Mouse (Mus musculus): Measurements from ENCODE around the gene Ezh1.
A peak's percentile ranks its signal among the peaks of the same experiment; 100 is the strongest.

The Ezh1 gene

DNA sequence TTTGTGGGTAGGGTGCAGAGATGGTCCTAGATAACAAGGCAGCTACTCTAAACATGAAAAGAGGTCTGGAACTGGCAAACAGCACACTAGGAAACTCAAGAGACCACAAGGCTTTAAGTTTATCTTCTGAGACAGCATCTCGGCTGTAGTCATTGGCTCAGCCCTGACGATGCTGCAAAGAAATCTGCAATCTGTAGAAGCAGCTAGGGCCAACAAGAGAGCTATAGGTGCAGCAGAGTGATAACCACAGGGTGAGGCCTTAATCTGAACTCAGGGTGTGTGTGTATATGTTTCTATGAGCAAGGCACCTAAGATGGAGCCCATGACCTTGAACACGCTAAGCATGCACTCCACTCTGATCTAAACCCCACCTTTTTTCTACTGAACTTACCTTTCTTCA lies 26.7 kb downstream of the Ezh1 start:
- DNase-seq, result no peak

DNA sequence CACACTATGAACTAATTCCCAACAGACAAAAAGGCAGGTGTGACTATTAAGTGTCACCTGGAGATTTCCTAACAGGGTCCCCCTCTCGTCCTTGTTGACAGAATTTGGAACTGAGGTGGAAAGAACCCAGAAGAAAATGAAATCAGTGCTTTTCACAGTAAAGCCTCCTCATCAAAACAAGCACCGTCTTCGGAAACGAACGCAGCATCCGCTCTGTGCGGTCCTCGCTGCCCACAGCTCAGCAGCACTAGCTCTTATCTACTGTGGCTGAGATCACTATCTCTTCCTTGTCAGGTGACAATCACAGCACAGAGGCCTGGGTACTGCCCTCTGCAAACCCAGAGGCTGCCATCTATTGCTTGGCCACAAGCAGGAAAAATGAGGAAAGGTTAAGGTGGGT lies 30.1 kb downstream of the Ezh1 start:
- no peak for DNase-seq

DNA sequence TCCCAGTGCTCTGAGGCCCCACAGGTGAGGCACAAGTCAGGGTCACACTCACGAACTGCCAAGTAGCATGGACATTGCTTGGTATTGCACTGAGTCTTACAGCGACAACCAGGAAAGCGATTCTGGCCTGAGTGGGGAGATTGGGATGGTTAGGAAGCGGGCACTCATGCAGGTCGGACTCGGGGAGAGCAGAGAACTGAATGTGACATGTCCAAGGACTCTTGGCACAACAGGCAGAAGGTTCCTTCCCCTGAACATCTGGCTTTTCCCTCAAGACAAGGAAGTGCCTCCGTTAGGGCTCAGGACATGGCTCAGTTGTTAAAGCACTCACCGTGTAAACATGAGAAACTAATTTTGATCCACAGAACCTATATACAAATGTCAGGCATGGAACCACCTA lies 30.7 kb downstream of the Ezh1 start:
- DNase-seq, result no peak

DNA sequence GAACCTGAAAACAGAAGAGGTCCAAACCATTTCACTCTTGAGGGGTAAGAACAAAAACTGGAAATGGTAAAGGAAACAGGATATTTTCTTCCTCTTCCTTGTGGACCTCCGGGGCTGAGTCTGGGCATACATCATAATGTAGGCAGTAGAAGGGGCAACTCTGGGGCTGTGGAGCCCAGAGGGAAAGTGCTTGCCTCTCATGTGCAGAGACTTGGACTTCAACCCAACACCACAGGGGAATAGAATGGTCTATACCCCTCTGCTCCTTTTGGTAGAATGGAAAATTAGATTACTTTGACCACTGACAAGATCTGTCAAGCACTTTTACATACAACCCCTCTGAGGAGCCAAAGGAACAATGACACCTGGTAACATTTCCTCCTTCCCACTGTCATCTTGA lies 31.2 kb downstream of the Ezh1 start:
- no peak for DNase-seq

DNA sequence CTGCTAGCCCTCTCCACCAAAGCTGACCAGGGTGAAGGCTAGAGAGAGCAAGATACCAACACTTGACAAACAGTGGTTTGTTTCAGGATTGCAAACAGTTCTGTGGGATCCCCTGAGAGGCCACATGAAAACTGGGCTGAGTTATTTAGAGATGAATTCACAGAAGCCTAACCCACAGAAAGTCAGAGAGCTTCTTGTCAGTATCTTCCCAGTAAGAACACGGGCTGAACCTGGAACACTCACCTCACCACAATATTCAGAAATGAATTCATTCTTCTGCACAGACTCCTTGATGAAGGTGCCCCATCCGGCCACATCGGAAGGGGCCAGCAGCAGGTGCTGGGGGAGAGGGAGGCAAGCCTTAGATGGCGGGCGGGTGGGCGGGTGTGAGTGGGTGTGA lies 31.6 kb downstream of the Ezh1 start:
- no peak for DNase-seq

DNA sequence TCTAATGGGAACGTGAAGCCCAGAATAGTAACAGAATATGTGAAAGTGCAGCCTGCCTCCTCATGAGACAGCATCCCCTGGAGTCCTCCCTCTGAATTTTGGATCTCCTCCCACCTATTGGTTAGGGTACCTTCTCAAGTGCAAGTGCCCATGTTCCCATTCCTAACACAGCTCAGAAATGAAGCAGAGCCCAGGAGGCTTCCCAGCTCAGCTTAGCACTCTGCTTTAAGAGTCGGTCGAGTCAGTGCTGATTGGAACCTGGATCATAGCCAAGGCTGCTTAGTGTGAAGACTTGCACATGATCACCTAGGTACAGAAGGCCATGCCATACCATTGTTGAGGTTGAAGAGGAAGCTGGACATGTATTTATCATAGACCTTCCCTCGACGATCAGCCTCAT lies 32.1 kb downstream of the Ezh1 start:
- no peak for DNase-seq

DNA sequence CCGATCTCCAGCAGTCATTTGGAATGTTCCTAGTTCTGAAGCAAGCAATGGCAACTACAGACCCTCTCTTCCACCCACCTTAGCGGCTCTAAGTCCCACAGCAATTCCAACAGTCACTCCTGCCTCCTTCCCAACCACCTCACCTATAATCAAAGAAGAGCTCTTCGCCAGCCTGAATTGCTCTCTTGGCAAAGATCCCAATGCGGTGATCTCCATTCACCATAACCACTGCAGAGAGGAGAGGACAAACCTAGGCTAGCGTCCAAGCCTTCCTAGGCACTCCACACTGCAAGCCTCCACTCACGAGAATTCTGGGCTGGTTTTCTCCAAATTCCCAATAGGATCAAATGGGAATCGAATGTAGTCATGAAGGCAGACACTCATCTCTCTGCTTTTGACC lies 33.2 kb downstream of the Ezh1 start:
- DNase-seq, result no peak

DNA sequence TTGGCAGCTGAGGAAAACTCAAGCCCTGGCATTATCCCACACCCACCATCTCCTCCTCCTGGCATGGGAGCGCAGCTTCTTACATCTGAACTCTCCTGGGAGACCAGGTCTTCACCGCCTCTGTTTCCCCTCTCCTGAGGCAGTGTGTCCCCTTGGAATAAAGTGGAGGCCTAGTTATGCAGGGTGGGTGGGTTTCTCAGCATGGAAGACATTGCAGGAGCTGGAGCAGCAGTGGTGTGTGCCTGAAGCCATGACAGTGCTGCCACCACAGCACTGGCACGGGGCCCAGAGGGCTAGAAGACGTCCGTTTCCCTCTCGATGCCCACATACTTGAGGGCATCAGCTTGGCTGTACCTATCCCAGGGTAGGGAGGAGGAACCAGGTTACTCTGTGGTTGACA lies 33.6 kb downstream of the Ezh1 start:
- no peak for DNase-seq

DNA sequence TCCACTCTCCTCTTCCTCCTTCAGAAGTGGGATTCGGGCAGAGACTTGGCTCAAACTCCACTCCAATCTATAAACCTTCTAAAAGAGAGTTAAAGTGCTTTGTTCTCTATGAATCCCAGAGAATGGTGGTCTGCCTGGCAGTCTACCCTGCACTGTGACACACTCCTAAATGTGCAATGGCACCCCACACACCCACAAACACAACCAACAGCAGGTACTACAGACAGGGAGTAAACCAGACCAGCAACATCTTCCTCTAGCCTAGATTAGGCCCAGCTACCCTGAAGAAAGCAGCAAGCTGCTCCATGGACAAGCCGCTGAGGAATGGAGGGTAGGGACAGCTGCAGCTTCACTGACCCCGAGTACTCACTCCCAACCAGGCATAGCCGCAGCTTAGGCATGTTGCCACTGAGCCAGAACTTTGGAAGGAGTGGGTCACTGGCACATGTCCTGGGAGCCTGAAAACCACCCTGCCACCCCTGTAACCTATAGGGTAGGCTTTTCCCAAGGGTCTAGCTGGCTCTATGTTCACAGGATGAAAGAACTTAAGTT lies 34.3 kb downstream of the Ezh1 start:
- DNase-seq, result no peak

DNA sequence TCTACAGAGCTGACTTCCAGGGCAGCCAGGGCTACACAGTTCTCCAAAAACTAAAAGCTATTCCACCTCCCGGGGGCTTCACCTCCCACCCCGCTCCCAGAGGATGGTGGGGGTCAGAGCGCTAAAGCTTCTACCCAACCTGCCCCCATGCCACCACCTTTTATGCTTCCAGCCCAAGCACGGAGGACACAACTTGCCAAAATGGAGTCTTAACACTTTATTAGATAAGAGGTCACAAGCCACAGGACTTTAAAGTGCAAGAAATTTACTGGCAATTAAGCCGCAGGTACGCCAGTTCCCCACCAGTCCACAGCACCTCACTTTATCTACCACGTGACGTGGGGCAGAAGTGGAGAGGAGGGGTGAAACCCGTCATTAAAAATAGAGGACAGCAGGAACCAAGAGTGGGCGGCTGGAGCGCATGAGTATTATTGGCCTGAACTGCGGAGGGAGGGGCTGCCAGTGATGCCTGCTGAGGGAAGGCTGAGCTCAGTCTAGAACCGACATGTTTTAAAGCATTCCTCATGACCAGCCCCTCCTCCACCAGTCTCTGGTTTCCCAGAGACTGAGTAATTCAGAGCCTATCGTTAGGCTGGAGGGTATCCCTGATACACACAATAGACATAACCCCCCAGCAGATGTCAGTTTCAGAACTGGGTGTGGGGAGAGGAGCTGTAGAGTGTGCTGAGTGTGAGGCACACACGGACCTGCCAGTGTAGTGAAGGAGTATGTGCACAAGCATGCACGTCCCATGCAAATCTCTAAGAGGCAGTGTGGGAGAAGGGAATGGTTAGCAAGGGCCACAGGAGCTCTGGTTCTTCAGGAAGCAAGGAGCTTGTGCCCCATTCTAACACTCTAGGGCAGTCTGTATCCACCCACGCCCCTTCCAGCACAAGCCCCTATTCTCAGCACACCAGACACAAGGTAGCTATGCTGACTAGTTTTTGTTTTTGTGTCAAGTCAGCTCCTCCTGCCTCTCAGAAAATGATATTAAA lies 35.1 kb downstream of the Ezh1 start:
- no peak for DNase-seq

DNA sequence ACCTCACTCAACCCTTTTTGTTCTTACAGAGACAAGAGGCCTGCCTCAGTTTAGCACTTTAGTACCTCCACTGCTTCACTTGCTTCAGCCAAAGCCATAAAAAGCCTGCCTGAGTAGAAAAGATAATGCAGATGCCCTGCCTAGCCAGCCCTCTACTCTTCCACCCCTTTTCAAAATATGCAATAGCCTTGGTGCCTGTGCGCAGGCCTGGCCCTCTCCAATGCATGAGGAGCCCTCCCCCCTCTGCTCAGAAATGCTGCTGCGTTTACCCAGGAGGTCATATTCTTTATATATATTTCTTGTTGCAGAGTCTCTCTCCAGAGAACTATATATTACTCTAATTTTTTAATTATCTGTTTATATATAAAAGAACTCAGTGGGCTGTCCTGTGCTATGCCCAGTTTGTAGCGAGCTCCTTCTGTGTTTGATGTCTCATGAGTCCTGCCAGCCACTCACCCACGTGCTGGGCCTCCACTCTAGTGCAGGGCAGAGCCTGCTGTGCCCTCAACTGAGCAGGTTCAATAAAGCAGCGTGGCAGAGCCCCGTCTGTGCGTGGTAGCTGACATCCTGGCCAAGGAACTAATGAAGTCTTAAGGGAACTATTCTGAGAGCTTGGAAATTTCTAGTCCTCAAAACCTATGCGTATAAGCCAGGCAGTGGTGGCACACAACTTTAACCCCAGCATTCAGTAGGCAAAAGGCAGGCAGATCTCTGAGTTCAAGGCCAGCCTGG lies 35.9 kb downstream of the Ezh1 start:
- no peak for DNase-seq

DNA sequence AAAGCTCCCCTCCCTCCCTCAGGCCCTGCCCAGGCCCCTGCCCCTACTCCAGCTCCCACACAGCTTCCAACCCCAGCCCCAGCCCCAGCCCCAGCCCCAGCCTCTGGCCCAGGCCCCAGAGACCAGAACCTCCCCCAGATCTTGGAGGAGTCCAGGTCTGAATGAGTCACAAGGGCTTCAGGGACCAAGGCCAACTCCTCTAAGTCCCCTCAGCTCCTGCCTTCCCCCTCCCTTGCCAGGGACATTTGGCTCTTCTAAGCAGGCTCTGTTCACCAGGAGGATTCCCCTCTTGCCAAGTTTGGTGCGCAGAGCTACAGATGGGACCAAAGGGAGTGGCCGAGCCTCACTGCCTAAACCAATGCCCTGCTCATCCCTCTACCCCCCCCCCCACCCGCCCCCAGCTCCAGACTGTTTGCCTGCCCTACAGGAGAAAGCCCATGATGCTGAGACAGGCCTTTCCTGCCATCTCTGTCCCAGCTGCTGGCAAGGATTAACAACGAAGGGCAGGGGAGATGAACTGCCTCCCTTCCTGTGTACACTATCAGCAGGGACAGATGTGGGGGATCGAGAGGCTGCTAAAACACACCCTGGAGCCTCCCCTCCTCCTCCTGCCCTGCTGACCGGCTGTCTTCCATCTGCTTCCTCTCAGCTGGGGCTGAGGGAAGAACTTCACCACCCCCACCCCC lies 36.6 kb downstream of the Ezh1 start:
- DNase-seq, result peak; percentile 57

DNA sequence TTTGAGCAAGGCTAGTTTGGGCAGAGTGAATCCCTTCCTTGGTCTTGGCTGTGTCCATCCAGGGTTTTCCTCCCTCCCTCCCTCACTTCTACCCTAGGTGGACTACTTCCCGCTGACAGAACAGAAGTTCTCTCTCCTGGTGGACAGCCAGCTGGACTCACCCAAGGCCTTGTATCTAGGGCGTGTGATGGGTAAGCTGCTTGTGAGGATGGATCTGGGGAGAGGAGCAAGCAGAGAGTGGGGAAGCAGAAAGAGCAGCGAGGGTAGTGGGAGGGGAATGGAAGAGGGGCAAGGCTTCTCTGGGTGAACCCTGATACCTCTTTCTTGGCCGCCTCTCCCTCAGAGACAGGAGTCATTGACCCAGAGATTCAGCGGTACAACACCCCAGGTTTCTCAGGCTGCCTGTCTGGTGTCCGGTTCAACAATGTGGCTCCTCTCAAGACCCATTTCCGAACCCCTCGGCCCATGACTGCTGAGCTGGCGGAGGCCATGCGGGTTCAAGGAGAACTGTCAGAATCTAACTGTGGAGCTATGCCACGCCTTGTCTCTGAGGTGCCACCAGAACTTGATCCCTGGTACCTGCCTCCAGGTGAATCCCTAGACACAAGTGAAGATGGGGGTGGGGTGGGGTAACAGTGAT lies 38.0 kb downstream of the Ezh1 start:
- no peak for DNase-seq

DNA sequence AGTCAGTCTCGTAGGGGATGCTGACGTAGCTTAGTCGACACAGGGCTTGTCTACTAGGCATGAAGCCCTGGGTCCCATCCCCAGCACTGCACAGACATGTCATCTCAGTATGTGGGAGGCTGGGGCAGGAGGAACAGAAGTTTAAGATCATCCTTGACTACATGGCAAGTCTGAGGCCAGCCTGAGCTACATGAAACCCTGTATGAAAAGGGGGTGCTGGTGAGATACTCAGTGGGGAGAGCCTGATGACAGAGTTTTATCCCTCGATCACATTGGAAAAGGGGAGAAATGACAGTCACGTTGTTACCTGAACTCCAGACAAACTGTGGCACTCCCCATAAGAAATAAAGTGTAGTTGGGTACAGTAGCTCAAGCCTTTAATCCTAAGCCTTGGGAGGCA lies 38.7 kb downstream of the Ezh1 start:
- DNase-seq, result no peak

DNA sequence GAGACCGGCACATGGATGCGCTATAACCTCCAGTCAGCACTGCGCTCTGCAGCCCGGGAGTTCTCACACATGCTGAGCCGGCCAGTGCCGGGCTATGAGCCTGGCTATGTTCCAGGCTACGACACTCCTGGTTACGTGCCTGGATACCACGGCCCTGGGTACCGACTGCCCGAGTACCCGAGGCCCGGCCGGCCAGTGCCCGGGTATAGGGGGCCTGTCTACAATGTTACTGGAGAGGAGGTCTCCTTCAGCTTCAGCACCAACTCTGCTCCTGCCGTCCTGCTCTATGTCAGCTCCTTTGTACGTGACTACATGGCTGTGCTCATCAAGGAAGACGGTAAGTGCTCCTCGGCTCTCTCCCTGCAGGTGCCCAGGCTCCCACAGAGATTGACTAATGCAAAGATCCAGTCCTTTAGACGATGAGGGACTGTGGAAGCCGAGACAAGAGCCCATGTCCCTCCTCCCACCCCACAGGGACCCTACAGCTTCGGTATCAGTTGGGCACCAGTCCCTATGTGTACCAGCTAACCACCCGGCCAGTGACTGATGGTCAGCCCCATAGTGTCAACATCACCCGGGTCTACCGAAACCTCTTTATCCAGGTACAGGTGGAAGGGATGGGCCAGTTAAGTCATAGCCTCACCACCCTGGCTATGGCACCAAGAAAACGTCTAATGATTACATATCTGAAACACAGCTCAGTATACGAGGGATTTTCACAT lies 39.6 kb downstream of the Ezh1 start:
- no peak for DNase-seq

DNA sequence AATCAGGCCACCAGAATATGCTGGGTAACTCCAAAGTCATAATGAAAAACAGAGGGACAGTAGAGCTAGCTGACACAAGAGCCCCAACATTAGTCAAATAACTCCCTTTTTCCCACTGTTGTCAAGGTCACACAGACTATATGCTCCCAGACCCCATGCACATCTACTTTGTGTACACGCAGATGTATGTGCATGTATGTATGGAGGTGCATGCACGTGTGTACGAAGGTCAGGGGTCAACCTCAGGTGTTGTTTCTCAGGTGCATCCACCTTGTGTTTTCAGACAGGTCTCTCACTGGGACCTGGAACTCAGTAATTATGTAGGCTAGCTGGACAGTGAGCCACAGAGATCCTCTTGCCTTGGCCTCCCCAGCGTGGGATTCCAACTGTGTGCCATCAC lies 40.8 kb downstream of the Ezh1 start:
- DNase-seq, result no peak

DNA sequence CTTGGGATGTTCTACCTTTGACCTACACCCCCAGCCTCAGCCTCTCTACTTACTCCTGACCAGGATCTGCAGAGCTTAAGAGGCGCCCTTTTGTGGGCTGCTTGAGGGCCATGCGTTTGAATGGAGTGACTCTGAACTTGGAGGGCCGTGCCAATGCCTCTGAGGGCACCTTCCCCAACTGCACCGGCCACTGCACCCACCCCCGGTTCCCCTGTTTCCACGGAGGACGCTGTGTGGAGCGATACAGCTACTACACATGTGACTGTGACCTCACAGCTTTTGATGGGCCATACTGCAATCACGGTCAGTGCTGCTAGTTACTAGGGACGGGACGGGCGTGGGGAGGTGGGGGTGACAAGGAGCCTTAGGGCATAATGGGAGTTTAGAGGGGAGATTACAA lies 41.3 kb downstream of the Ezh1 start:
- DNase-seq, result no peak

DNA sequence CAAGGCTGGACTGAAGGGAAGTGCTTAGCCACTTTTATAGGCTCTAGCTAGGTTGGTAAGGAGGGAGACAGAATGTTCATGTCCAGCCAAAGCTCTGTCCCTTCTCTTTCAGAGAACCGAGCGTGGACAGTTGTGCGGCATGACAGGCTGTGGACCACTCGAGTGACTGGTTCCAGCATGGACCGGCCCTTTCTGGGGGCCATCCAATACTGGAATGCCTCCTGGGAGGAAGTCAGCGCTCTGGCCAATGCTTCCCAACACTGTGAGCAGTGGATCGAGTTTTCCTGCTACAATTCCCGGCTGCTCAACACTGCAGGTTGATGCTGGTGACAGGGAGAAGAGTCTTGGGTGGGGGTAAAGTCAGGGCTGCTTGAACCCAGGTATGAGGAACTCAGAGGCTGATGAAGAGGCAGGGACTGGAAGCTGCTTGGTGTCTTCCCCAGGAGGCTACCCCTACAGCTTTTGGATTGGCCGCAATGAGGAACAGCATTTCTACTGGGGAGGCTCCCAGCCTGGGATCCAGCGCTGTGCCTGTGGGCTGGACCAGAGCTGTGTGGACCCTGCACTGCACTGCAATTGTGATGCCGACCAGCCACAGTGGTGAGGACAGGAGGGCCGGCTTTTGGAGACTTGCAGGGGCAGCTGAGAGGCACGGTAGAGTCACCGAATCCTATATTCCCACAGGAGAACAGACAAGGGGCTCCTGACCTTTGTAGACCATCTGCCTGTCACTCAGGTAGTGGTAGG lies 43.3 kb downstream of the Ezh1 start:
- DNase-seq, result no peak

DNA sequence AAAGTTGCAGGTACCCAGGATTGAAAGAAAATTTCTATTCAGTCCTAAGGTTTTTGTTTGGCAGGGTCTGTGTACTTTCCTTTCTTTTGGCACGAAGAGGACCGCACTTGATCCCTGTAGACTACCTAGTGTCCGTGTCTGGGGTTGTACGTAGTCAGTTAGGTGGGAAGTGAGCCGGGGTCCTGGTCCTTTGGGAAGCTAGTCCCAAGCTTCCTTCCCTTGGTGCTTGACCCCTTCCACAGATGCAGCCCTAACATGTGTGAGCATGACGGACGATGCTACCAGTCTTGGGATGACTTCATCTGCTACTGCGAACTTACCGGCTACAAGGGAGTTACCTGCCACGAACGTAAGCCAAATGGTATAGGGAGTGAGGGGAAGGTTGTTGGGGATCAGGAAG lies 44.3 kb downstream of the Ezh1 start:
- DNase-seq, result no peak

DNA sequence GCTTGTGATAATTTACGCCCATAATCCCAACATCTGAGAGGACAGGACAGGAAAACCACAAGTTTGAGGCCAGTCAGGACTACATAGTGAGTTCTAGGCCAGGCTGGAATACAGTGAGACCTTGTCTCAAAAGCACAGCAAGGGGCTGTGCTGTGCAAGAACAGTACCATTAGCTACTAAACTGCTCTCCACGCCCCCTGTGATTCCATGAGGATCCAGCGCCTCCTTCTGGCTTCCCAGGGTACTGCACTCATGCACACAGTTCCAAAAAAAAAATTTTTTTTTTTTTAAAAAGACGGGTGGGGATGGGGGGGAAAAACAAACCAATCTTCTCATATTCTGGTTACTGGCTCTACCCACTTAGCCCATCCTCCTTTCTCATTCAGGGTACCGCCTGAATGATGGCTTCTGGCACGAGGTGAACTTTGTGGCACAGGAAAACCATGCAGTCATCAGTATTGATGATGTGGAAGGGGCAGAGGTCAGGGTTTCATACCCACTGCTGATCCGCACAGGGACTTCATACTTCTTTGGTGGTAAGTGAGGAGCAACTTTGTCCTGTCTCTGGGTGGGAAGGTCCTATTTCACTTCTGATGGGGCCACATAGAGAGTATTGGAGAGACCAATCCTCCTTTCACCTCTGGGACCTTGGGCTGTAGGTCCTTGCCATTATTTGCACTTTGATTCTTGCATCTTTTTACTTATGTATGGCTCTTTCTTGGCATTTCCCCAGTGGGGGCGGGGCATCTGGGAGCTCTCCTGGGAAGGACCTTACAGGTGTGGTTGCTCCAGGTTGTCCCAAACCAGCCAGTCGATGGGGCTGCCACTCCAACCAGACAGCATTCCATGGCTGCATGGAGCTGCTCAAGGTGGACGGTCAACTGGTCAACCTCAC lies 45.2 kb downstream of the Ezh1 start:
- no peak for DNase-seq
